Mouse (Mus musculus) MEL (cell line): ENCODE measurements around the gene Gsg1l. TPM values are rescaled to one million over a fixed set of nuclear protein-coding genes. Genes with fewer than 3 reads are reported as not detected.

Experiments
- DNase-seq: peaks from one replicate; pipeline ENCODE4 v3.0.0; 2011; ENCODE audit warnings: low read depth, low spot score
- H3K27ac ChIP-seq: 2 replicates; pipeline ENCODE4 v1.5.1; 2012; ENCODE audit warnings: low read depth, mild to moderate bottlenecking, control low read depth, low read length, moderate library complexity; ENCODE audit not compliant: control insufficient read depth
- H3K27me3 ChIP-seq, 2 experiments: fragments of 150-350 bp in 1 of 2; sonication (generic) in 1 of 2; 2 replicates each; pipeline ENCODE4 v1.6.1; 2012; ENCODE audit warnings: low read length in 2 of 2, mild to moderate bottlenecking in 2 of 2, improper control_type of control experiment in 1 of 2, moderate library complexity in 1 of 2; ENCODE audit not compliant: insufficient read depth in 2 of 2, control insufficient read depth in 1 of 2
- H3K36me3 ChIP-seq, 2 experiments: 2 replicates each; pipeline ENCODE4 v1.6.1; 2012 to 2014; ENCODE audit warnings: low read length in 2 of 2, improper control_type of control experiment in 1 of 2, inconsistent platforms in 1 of 2, mild to moderate bottlenecking in 1 of 2; ENCODE audit not compliant: insufficient read depth in 2 of 2, control insufficient read depth in 1 of 2
- H3K4me1 ChIP-seq, 2 experiments: fragments of 150-350 bp in 1 of 2; sonication (generic) in 1 of 2; 2 replicates each; pipeline ENCODE4 v1.6.1; 2012; ENCODE audit warnings: low read length in 2 of 2, improper control_type of control experiment in 1 of 2, mild to moderate bottlenecking in 1 of 2; ENCODE audit not compliant: insufficient read depth in 2 of 2, control insufficient read depth in 1 of 2
- H3K4me3 ChIP-seq, 2 experiments: fragments of 150-350 bp in 1 of 2; sonication (generic) in 1 of 2; 2 replicates each; pipeline ENCODE4 v1.5.1; 2012; ENCODE audit warnings: low read depth in 2 of 2, low read length in 2 of 2, mild to moderate bottlenecking in 2 of 2, moderate library complexity in 2 of 2, control low read depth in 1 of 2, improper control_type of control experiment in 1 of 2; ENCODE audit not compliant: control insufficient read depth in 1 of 2, insufficient read depth in 1 of 2
- H3K79me2 ChIP-seq: 2 replicates; pipeline ENCODE4 v1.6.1; 2012; ENCODE audit warnings: mild to moderate bottlenecking, low read length, moderate library complexity; ENCODE audit not compliant: control insufficient read depth, poor library complexity, insufficient read depth
- H3K9ac ChIP-seq: 2 replicates; pipeline ENCODE4 v1.6.1; 2012; ENCODE audit warnings: low read depth, mild to moderate bottlenecking, control low read depth, low read length, moderate library complexity; ENCODE audit not compliant: control insufficient read depth, poor library complexity, severe bottlenecking
- H3K9me3 ChIP-seq: fragments of 150-350 bp; sonication (generic); replicated peaks from 2 replicates; pipeline ENCODE4 v1.6.1; 2012; ENCODE audit warnings: mild to moderate bottlenecking, low read length, improper control_type of control experiment, moderate library complexity; ENCODE audit not compliant: insufficient read depth
- CHD2 ChIP-seq: IDR thresholded peaks from 2 replicates; pipeline ENCODE4 v1.6.1; 2011; ENCODE audit warnings: low read length, improper control_type of control experiment
- E2F4 ChIP-seq: IDR thresholded peaks from 2 replicates; pipeline ENCODE4 v1.6.1; 2011; ENCODE audit warnings: low read depth, low read length, improper control_type of control experiment, borderline replicate concordance
- ETS1 ChIP-seq: IDR thresholded peaks from 2 replicates; pipeline ENCODE4 v1.6.1; 2012; ENCODE audit warnings: low read depth, mild to moderate bottlenecking, inconsistent platforms, low read length, improper control_type of control experiment, moderate library complexity
- HCFC1 ChIP-seq: IDR thresholded peaks from 2 replicates; pipeline ENCODE4 v1.6.1; 2012; ENCODE audit warnings: low read depth, mild to moderate bottlenecking, inconsistent platforms, low read length, improper control_type of control experiment, moderate library complexity
- MAFK ChIP-seq: IDR thresholded peaks from 2 replicates; pipeline ENCODE4 v1.6.1; 2011; ENCODE audit warnings: low read depth, mild to moderate bottlenecking, low read length, improper control_type of control experiment, borderline replicate concordance
- MAZ ChIP-seq: IDR thresholded peaks from 2 replicates; pipeline ENCODE4 v1.6.1; 2012; ENCODE audit warnings: low read depth, mild to moderate bottlenecking, inconsistent platforms, low read length, improper control_type of control experiment
- MEF2A ChIP-seq: IDR thresholded peaks from 2 replicates; pipeline ENCODE4 v1.6.1; 2014; ENCODE audit warnings: low read depth, mild to moderate bottlenecking, inconsistent platforms, low read length, improper control_type of control experiment; ENCODE audit not compliant: poor library complexity, insufficient replicate concordance, severe bottlenecking; ENCODE audit errors: extremely low read depth
- MYB ChIP-seq: IDR thresholded peaks from 2 replicates; pipeline ENCODE4 v1.6.1; 2011; ENCODE audit warnings: mild to moderate bottlenecking, low read depth, low read length, improper control_type of control experiment
- NRF1 ChIP-seq: IDR thresholded peaks from 2 replicates; pipeline ENCODE4 v1.6.1; 2014; ENCODE audit warnings: low read depth, mild to moderate bottlenecking, inconsistent platforms, low read length, improper control_type of control experiment, moderate library complexity; ENCODE audit not compliant: poor library complexity, insufficient read depth, severe bottlenecking
- POLR2A ChIP-seq, 2 experiments: IDR thresholded peaks; 2 replicates each; pipeline ENCODE4 v1.6.1; 2011 to 2012; ENCODE audit warnings: low read length in 2 of 2, mild to moderate bottlenecking in 2 of 2, control low read depth in 1 of 2, improper control_type of control experiment in 1 of 2, low read depth in 1 of 2, moderate library complexity in 1 of 2; ENCODE audit not compliant: control insufficient read depth in 1 of 2, insufficient read depth in 1 of 2, poor library complexity in 1 of 2
- POLR2AphosphoS5 ChIP-seq: IDR thresholded peaks from 2 replicates; pipeline ENCODE4 v1.6.1; 2012; ENCODE audit warnings: low read depth, borderline replicate concordance, mild to moderate bottlenecking, inconsistent platforms, low read length, moderate library complexity, mixed read lengths
- RAD21 ChIP-seq: IDR thresholded peaks from 2 replicates; pipeline ENCODE4 v1.6.1; 2011; ENCODE audit warnings: mild to moderate bottlenecking, low read depth, low read length, improper control_type of control experiment
- RCOR1 ChIP-seq: IDR thresholded peaks from 2 replicates; pipeline ENCODE4 v1.6.1; 2012; ENCODE audit warnings: low read depth, mild to moderate bottlenecking, inconsistent platforms, low read length, improper control_type of control experiment
- SMC3 ChIP-seq: IDR thresholded peaks from 2 replicates; pipeline ENCODE4 v1.6.1; 2011; ENCODE audit warnings: low read depth, low read length, improper control_type of control experiment
- TAL1 ChIP-seq: IDR thresholded peaks from 2 replicates; pipeline ENCODE4 v1.6.1; 2012; ENCODE audit warnings: mild to moderate bottlenecking, inconsistent platforms, low read length, moderate library complexity, mixed read lengths
- USF1 ChIP-seq: IDR thresholded peaks from 2 replicates; pipeline ENCODE4 v1.6.1; 2014; ENCODE audit warnings: low read depth, mild to moderate bottlenecking, inconsistent platforms, low read length, improper control_type of control experiment, moderate library complexity
- ZMIZ1 ChIP-seq: IDR thresholded peaks from 2 replicates; pipeline ENCODE4 v1.6.1; 2012; ENCODE audit warnings: low read depth, mild to moderate bottlenecking, inconsistent platforms, low read length, improper control_type of control experiment, moderate library complexity
- polyA plus RNA-seq, 2 experiments: library from polyadenylated mRNA; stranded (reverse) in 1 of 2; unstranded in 1 of 2; fragments of >175 nt in 1 of 2; fragments of >200 nt in 1 of 2; gene quantifications; 2 replicates each; pipeline versions ENCODE4 v1.2.1 to v1.2.4; 2012; ENCODE audit warnings: low replicate concordance in 2 of 2, low read depth in 1 of 2; ENCODE audit not compliant: insufficient read length in 2 of 2, insufficient read depth in 1 of 2, missing spikeins in 1 of 2
- total RNA-seq: library from RNA; depleted of rRNA; stranded (reverse); fragments of 300-350 nt; gene quantifications from 2 replicates; pipeline ENCODE4 v1.2.3, GENCODE M21; 2012

Gene Gsg1l
- total and polyA plus RNA-seq, 3 experiments, result not detected

GRCm38 (mm10) chr7:126062228-126062627, 20.0 kb downstream of the Gsg1l start:
- Histone ChIP-seq H3K79me2 (no peaks in the 10 kb centered on the region), H3K9me3 (no peaks in the 10 kb centered on the region), H3K27me3 (peaks cover 0 to 2% of the 10 kb centered on the region in 2 experiments; a peak in 3 of 4 replicates), H3K36me3 (no peaks in the 10 kb centered on the region), H3K4me3 (no peak overlapping the region), H3K9ac (no peak overlapping the region), H3K27ac (no peak overlapping the region), H3K4me1 (no peaks in the 10 kb centered on the region)
- DNase-seq, result no peak
- no peak for TF ChIP-seq ZMIZ1
- TF ChIP-seq RCOR1, result no peak
- no peak for TF ChIP-seq MEF2A

GRCm38 (mm10) chr7:126058918-126059317, 23.3 kb downstream of the Gsg1l start:
- no peak for TF ChIP-seq TAL1
- no peak for TF ChIP-seq ETS1
- TF ChIP-seq MYB, result no peak
- TF ChIP-seq E2F4, result no peak
- no peak for TF ChIP-seq POLR2A (IDR thresholded peaks at IDR 0.05; ENCODE audit: control insufficient read depth in 1 of 2, insufficient read depth in 1 of 2, low read depth in 1 of 2, low read length in 2 of 2, poor library complexity in 1 of 2)
- no peak for TF ChIP-seq USF1
- TF ChIP-seq POLR2AphosphoS5, result no peak
- no peak for TF ChIP-seq RAD21
- TF ChIP-seq HCFC1, result no peak

GRCm38 (mm10) chr7:126057332-126057914, 24.8 kb downstream of the Gsg1l start:
- no peaks in the 10 kb centered on the region for H3K36me3 ChIP-seq
- no peak overlapping the region for H3K4me3 ChIP-seq
- DNase-seq, result no peak
- H3K9ac ChIP-seq, result no peak overlapping the region
- no peak overlapping the region for H3K27ac ChIP-seq
- H3K9me3 ChIP-seq, result no peaks in the 10 kb centered on the region
- peaks cover 0 to 1% of the 10 kb centered on the region in 2 experiments; a peak in 2 of 4 replicates for H3K27me3 ChIP-seq
- TF ChIP-seq MAZ (no peak), MAFK (no peak), SMC3 (no peak), CHD2 (no peak), NRF1 (no peak)
- H3K4me1 ChIP-seq, result peaks cover 0 to 4% of the 10 kb centered on the region in 2 experiments; a peak in 1 of 4 replicates
- H3K79me2 ChIP-seq, result no peaks in the 10 kb centered on the region

More at GRCm38 (mm10) chr7:126058918-126059317, 23.3 kb downstream of the Gsg1l start:
- Histone ChIP-seq H3K9ac (no peak overlapping the region), H3K36me3 (no peaks in the 10 kb centered on the region), H3K27ac (no peak overlapping the region), H3K4me1 (peaks cover 0 to 4% of the 10 kb centered on the region in 2 experiments; a peak in 1 of 4 replicates), H3K9me3 (no peaks in the 10 kb centered on the region), H3K4me3 (no peak overlapping the region), H3K79me2 (no peaks in the 10 kb centered on the region), H3K27me3 (peaks cover 0 to 1% of the 10 kb centered on the region in 2 experiments; a peak in 1 of 4 replicates)
- DNase-seq, result no peak
